Mouse (Mus musculus) thymus, postnatal 4 days (tissue): ENCODE results near the gene Jak1.
A peak's percentile ranks its signal among the peaks of the same experiment; 100 is the strongest.

Source experiments
- DNase-seq: peaks from one replicate; pipeline ENCODE4 v3.0.0; 2021

Jak1 gene

DNA sequence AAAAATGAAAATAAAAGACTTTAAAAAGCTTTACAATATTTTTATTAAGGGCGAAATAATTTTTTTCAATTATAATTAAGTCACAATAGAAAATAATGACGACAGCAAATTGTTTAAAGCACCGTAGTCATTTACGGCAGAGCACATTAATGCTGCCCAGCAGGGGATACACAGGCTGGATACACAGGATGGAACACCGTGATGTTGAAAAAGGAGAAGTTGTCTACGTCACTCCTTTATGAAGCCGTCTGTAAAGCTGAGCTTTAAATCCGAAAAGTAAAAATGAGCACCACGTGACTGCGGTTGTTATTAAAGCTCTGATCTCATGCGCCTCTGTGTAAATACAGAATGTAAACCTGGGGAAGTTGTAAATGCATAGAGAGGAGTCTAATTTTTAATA lies 127.1 kb downstream of the Jak1 start:
- no peak for DNase-seq

GRCm38 (mm10) chr4:101135909-101136308 lies 129.2 kb downstream of the Jak1 start:
- no peak for DNase-seq

GRCm38 (mm10) chr4:101135013-101135412 lies 130.1 kb downstream of the Jak1 start:
- DNase-seq = no peak

DNA sequence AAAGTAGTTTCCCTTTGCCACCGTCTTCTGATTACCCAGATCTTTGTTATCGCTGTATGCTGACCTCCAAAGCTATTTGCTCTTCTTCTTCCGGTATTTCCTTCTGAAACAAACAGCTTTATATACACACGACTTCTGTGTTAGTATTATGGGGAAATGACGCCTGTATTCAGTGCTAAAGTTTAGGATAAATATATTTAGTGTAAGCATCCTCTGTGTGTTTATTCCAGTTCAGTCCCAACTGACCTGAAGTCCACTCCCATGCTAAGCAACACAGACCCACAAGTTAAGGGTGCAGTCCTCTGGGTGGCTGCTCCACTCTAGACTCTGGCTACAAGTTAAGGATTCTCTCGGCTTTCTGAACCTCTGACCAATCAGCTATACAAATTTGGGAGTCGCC lies 144.1 kb downstream of the Jak1 start:
- no peak for DNase-seq

DNA sequence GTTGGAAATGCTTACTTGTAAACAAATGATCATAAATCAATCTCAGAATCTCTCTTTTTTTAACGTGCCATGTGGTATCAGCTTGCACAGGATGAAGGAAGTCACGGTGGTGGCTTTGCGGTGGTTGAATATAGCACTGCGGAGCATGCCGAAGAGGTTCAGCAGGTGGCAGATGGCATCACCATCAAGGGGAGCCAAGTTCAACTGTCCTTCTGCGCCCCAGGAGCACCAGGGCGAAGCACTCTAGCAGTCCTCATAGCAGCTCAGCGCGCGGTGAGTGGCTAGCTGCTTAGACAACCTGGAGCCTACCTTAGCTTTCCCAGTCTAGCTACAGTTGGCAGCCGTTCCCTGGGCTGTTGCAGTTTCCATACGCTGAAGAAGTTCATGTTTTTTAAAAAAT lies 158.0 kb downstream of the Jak1 start:
- DNase-seq = peak; percentile 14
